Mouse (Mus musculus): ENCODE measurements around the gene Creg1. TPM values are rescaled to one million over a fixed set of nuclear protein-coding genes. Genes with fewer than 3 reads are reported as not detected.

Gene Creg1
- polyA plus RNA-seq, 1 experiment from 2014 or later: 41.6 TPM

- ATAC-seq (ENCODE audit: insufficient number of reproducible peaks, low FRiP score, low TSS enrichment, low read depth) (no peak), DNase-seq (ENCODE audit: low spot score) (no peak)
- WGBS: 70% methylated on average over 3 of the region's 3 CpGs
Measured at GRCm38 (mm10) chr1:165737867-165738266, 25.7 kb upstream of the Creg1 start.

GRCm38 (mm10) chr1:165738985-165739384, 24.6 kb upstream of the Creg1 start:
- 42% methylated on average over 1 of the region's 1 CpGs for WGBS
- Histone ChIP-seq H3K36me3 (ENCODE audit: control insufficient read depth, insufficient read depth, low read length) (no peaks in the 10 kb centered on the region), H3K4me3 (ENCODE audit: low read depth, low read length) (no peak overlapping the region), H3K9ac (ENCODE audit: low read length) (no peak overlapping the region), H3K27me3 (ENCODE audit: control insufficient read depth, insufficient read depth, low read length) (no peaks in the 10 kb centered on the region), H3K9me3 (ENCODE audit: control insufficient read depth, low read length) (no peaks in the 10 kb centered on the region), H3K4me2 (ENCODE audit: low read depth, severe bottlenecking) (no peak overlapping the region), H3K4me1 (ENCODE audit: control insufficient read depth, insufficient read depth, low read length) (no peaks in the 10 kb centered on the region), H3K27ac (replicated peaks; ENCODE audit: low read depth, low read length) (no peak overlapping the region)
- DNase-seq (ENCODE audit: low spot score) (no peak), ATAC-seq (ENCODE audit: insufficient number of reproducible peaks, low FRiP score, low TSS enrichment, low read depth) (no peak)

More at GRCm38 (mm10) chr1:165737867-165738266, 25.7 kb upstream of the Creg1 start:
- Histone ChIP-seq H3K27me3 (ENCODE audit: control insufficient read depth, insufficient read depth, low read length) (no peaks in the 10 kb centered on the region), H3K4me1 (ENCODE audit: control insufficient read depth, insufficient read depth, low read length) (no peaks in the 10 kb centered on the region), H3K4me3 (ENCODE audit: low read depth, low read length) (no peak overlapping the region), H3K9ac (ENCODE audit: low read length) (no peak overlapping the region), H3K27ac (replicated peaks; ENCODE audit: low read depth, low read length) (no peak overlapping the region), H3K36me3 (ENCODE audit: control insufficient read depth, insufficient read depth, low read length) (no peaks in the 10 kb centered on the region), H3K9me3 (ENCODE audit: control insufficient read depth, low read length) (no peaks in the 10 kb centered on the region), H3K4me2 (ENCODE audit: low read depth, severe bottlenecking) (no peak overlapping the region)

GRCm38 (mm10) chr1:165741989-165742388, 21.6 kb upstream of the Creg1 start:
- Histone ChIP-seq H3K4me2 (ENCODE audit: low read depth, severe bottlenecking) (no peak overlapping the region), H3K27ac (replicated peaks; ENCODE audit: low read depth, low read length) (no peak overlapping the region), H3K4me1 (ENCODE audit: control insufficient read depth, insufficient read depth, low read length) (no peaks in the 10 kb centered on the region), H3K36me3 (ENCODE audit: control insufficient read depth, insufficient read depth, low read length) (no peaks in the 10 kb centered on the region), H3K27me3 (ENCODE audit: control insufficient read depth, insufficient read depth, low read length) (no peaks in the 10 kb centered on the region), H3K9ac (ENCODE audit: low read length) (no peak overlapping the region), H3K4me3 (ENCODE audit: low read depth, low read length) (no peak overlapping the region), H3K9me3 (ENCODE audit: control insufficient read depth, low read length) (no peaks in the 10 kb centered on the region)
- DNase-seq (ENCODE audit: low spot score) (no peak), ATAC-seq (ENCODE audit: insufficient number of reproducible peaks, low FRiP score, low TSS enrichment, low read depth) (no peak)
- WGBS: 83% methylated on average over 8 of the region's 8 CpGs

GRCm38 (mm10) chr1:165748053-165748452, 15.5 kb upstream of the Creg1 start:
- Histone ChIP-seq H3K27me3 (ENCODE audit: control insufficient read depth, insufficient read depth, low read length) (no peaks in the 10 kb centered on the region), H3K4me3 (ENCODE audit: low read depth, low read length) (no peak overlapping the region), H3K27ac (replicated peaks; ENCODE audit: low read depth, low read length) (no peak overlapping the region), H3K4me2 (ENCODE audit: low read depth, severe bottlenecking) (no peak overlapping the region), H3K4me1 (ENCODE audit: control insufficient read depth, insufficient read depth, low read length) (no peaks in the 10 kb centered on the region), H3K36me3 (ENCODE audit: control insufficient read depth, insufficient read depth, low read length) (no peaks in the 10 kb centered on the region), H3K9me3 (ENCODE audit: control insufficient read depth, low read length) (no peaks in the 10 kb centered on the region), H3K9ac (ENCODE audit: low read length) (no peak overlapping the region)
- DNase-seq (ENCODE audit: low spot score) (no peak), ATAC-seq (ENCODE audit: insufficient number of reproducible peaks, low FRiP score, low TSS enrichment, low read depth) (no peak)
- WGBS: 26% methylated on average over 11 of the region's 11 CpGs

- Histone ChIP-seq H3K36me3 (ENCODE audit: control insufficient read depth, insufficient read depth, low read length) (no peaks in the 10 kb centered on the region), H3K9me3 (ENCODE audit: control insufficient read depth, low read length) (no peaks in the 10 kb centered on the region), H3K9ac (ENCODE audit: low read length) (no peak overlapping the region), H3K4me1 (ENCODE audit: control insufficient read depth, insufficient read depth, low read length) (no peaks in the 10 kb centered on the region), H3K27me3 (ENCODE audit: control insufficient read depth, insufficient read depth, low read length) (no peaks in the 10 kb centered on the region), H3K27ac (replicated peaks; ENCODE audit: low read depth, low read length) (no peak overlapping the region), H3K4me2 (ENCODE audit: low read depth, severe bottlenecking) (no peak overlapping the region), H3K4me3 (ENCODE audit: low read depth, low read length) (no peak overlapping the region)
- DNase-seq (ENCODE audit: low spot score): no peak
- no peak for ATAC-seq (ENCODE audit: insufficient number of reproducible peaks, low FRiP score, low TSS enrichment, low read depth)
Measured at GRCm38 (mm10) chr1:165751142-165751541, 12.4 kb upstream of the Creg1 start.

- H3K27me3 ChIP-seq (ENCODE audit: control insufficient read depth, insufficient read depth, low read length): no peaks in the 10 kb centered on the region
- WGBS: 85% methylated on average over 5 of the region's 5 CpGs
Measured at GRCm38 (mm10) chr1:165751838-165752237, 11.7 kb upstream of the Creg1 start.

GRCm38 (mm10) chr1:165754205-165754604, 9.3 kb upstream of the Creg1 start:
- Histone ChIP-seq H3K9ac (ENCODE audit: low read length) (no peak overlapping the region), H3K4me3 (ENCODE audit: low read depth, low read length) (no peak overlapping the region), H3K9me3 (ENCODE audit: control insufficient read depth, low read length) (no peaks in the 10 kb centered on the region), H3K4me2 (ENCODE audit: low read depth, severe bottlenecking) (no peak overlapping the region), H3K27me3 (ENCODE audit: control insufficient read depth, insufficient read depth, low read length) (no peaks in the 10 kb centered on the region), H3K27ac (replicated peaks; ENCODE audit: low read depth, low read length) (no peak overlapping the region), H3K4me1 (ENCODE audit: control insufficient read depth, insufficient read depth, low read length) (no peaks in the 10 kb centered on the region), H3K36me3 (ENCODE audit: control insufficient read depth, insufficient read depth, low read length) (no peaks in the 10 kb centered on the region)
- DNase-seq (ENCODE audit: low spot score) (no peak), ATAC-seq (ENCODE audit: insufficient number of reproducible peaks, low FRiP score, low TSS enrichment, low read depth) (no peak)
- 89% methylated on average over 6 of the region's 6 CpGs for WGBS

More at GRCm38 (mm10) chr1:165751838-165752237, 11.7 kb upstream of the Creg1 start:
- no peak overlapping the region for H3K4me2 ChIP-seq (ENCODE audit: low read depth, severe bottlenecking)
- H3K9ac ChIP-seq (ENCODE audit: low read length): no peak overlapping the region
- H3K27ac ChIP-seq (replicated peaks; ENCODE audit: low read depth, low read length): no peak overlapping the region
- H3K4me3 ChIP-seq (ENCODE audit: low read depth, low read length): no peak overlapping the region
- no peaks in the 10 kb centered on the region for H3K36me3 ChIP-seq (ENCODE audit: control insufficient read depth, insufficient read depth, low read length)
- no peaks in the 10 kb centered on the region for H3K4me1 ChIP-seq (ENCODE audit: control insufficient read depth, insufficient read depth, low read length)
- H3K9me3 ChIP-seq (ENCODE audit: control insufficient read depth, low read length): no peaks in the 10 kb centered on the region
- no peak for ATAC-seq (ENCODE audit: insufficient number of reproducible peaks, low FRiP score, low TSS enrichment, low read depth)
- DNase-seq (ENCODE audit: low spot score): no peak

GRCm38 (mm10) chr1:165755194-165755593, 8.4 kb upstream of the Creg1 start:
- Histone ChIP-seq H3K27me3 (ENCODE audit: control insufficient read depth, insufficient read depth, low read length) (no peaks in the 10 kb centered on the region), H3K27ac (replicated peaks; ENCODE audit: low read depth, low read length) (no peak overlapping the region), H3K4me1 (ENCODE audit: control insufficient read depth, insufficient read depth, low read length) (no peaks in the 10 kb centered on the region), H3K9me3 (ENCODE audit: control insufficient read depth, low read length) (no peaks in the 10 kb centered on the region), H3K9ac (ENCODE audit: low read length) (no peak overlapping the region), H3K36me3 (ENCODE audit: control insufficient read depth, insufficient read depth, low read length) (no peaks in the 10 kb centered on the region), H3K4me2 (ENCODE audit: low read depth, severe bottlenecking) (no peak overlapping the region), H3K4me3 (ENCODE audit: low read depth, low read length) (no peak overlapping the region)
- DNase-seq (ENCODE audit: low spot score): no peak
- 23% methylated on average over 4 of the region's 4 CpGs for WGBS
- ATAC-seq (ENCODE audit: insufficient number of reproducible peaks, low FRiP score, low TSS enrichment, low read depth): no peak

- WGBS: 85% methylated on average over 3 of the region's 3 CpGs
- no peak for ATAC-seq (ENCODE audit: insufficient number of reproducible peaks, low FRiP score, low TSS enrichment, low read depth)
- no peak overlapping the region for H3K27ac ChIP-seq (replicated peaks; ENCODE audit: low read depth, low read length)
Measured at GRCm38 (mm10) chr1:165761522-165762305, 1.8 kb upstream of the Creg1 start.

More at GRCm38 (mm10) chr1:165761522-165762305, 1.8 kb upstream of the Creg1 start:
- Histone ChIP-seq H3K36me3 (ENCODE audit: control insufficient read depth, insufficient read depth, low read length) (no peaks in the 10 kb centered on the region), H3K27me3 (ENCODE audit: control insufficient read depth, insufficient read depth, low read length) (no peaks in the 10 kb centered on the region), H3K9ac (ENCODE audit: low read length) (no peak overlapping the region), H3K4me2 (ENCODE audit: low read depth, severe bottlenecking) (no peak overlapping the region), H3K9me3 (ENCODE audit: control insufficient read depth, low read length) (no peaks in the 10 kb centered on the region), H3K4me1 (ENCODE audit: control insufficient read depth, insufficient read depth, low read length) (no peaks in the 10 kb centered on the region), H3K4me3 (ENCODE audit: low read depth, low read length) (no peak overlapping the region)
- no peak for DNase-seq (ENCODE audit: low spot score)

Data from limb, embryonic 11.5 days (tissue).